Mouse (Mus musculus): Measurements from ENCODE around the gene Cdk6.
"Not testable (repeated sequence)": the region's sequence is repeated elsewhere in the genome, so short reads cannot be mapped to it uniquely, and the experiment has no call there.

Cdk6 gene

GRCm38 (mm10) chr5:3520493-3521359 is 179.4 kb downstream of the Cdk6 start:
- DNase-seq, result no peak

GRCm38 (mm10) chr5:3521741-3522140 is 180.5 kb downstream of the Cdk6 start:
- no peak for DNase-seq

DNA sequence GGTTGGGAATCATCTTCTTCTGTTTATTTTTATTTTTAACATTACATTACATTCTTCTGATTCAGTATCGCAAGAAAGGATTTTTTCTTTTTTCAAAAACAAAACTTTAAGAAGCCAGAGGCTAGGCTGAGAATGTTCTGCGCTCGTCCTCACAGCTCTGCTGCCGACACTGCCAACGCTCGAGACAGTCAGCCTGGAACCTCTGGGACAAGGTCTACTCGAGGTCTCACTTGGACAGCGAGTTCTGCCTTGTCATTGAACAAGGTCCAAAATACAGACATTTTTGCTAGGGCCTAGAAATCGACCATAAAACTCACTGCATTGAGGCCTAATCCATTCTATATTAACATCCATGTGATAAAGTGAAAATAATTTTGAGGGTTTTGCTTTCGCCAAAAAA is 181.5 kb downstream of the Cdk6 start:
- no peak for DNase-seq

DNA sequence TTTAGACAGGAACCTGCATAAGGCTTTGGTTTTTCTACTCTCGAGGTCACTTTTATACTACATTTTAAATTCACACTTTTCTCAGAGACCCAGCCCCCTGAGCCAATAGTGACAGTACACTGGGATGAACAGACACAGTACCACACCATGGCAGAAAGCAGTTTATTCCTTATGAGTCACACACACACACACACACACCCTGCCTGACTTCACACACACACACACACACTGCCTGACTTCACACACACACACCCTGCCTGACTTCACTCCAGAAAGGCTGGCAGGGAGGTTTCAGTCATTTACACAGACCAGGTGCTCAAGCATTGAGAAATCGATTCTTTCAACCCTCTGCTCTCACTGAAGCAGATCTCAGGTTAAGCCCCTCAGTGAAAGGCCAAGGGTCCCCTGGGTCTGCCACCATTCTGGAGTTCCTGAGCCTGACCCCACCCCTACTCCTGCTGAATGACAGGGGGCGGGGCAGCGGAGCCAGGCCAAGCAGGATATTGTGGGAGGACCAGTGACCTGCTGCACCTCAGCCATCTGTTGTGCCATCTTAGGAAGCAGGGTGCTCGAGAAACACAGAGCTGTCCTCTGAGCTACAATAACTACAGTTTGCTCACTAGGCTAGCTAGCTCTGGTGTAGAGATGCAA is 185.9 kb downstream of the Cdk6 start:
- DNase-seq, result no peak

GRCm38 (mm10) chr5:3529585-3530189 is 188.4 kb downstream of the Cdk6 start:
- no peak for DNase-seq

- DNase-seq, result not testable (repeated sequence)
These were observed 190.8 kb downstream of the Cdk6 start for GRCm38 (mm10) chr5:3532048-3532447.

DNA sequence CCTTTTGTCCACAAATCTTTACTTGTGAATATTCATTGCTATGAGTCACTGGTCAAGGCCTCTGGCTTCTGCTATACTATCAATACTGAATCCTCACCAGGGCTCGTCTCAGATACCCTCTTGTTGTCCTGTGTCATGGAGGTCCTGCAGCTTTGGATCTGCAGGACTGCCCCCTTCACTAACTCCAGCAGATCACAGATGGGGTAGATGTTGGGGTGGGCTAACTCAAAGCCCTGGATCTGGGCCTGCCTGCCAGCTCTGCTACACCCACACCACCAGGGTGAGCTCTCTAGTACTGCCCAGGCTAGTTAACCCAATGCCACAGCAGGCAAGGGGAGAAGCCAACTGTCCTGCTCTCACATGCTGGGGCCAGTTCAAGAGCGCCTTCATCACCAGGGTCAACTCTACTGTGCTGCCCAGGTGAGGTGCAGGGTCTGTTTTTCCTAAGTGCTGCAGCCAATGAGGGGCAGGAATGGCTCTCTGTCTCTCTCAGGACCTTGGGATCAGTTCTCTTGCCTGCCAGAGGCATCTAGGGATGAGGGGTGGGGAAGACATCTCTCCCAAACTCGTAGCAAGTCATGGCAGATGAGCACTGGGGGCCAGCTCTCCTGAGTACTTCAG is 195.4 kb downstream of the Cdk6 start:
- DNase-seq, result no peak

DNA sequence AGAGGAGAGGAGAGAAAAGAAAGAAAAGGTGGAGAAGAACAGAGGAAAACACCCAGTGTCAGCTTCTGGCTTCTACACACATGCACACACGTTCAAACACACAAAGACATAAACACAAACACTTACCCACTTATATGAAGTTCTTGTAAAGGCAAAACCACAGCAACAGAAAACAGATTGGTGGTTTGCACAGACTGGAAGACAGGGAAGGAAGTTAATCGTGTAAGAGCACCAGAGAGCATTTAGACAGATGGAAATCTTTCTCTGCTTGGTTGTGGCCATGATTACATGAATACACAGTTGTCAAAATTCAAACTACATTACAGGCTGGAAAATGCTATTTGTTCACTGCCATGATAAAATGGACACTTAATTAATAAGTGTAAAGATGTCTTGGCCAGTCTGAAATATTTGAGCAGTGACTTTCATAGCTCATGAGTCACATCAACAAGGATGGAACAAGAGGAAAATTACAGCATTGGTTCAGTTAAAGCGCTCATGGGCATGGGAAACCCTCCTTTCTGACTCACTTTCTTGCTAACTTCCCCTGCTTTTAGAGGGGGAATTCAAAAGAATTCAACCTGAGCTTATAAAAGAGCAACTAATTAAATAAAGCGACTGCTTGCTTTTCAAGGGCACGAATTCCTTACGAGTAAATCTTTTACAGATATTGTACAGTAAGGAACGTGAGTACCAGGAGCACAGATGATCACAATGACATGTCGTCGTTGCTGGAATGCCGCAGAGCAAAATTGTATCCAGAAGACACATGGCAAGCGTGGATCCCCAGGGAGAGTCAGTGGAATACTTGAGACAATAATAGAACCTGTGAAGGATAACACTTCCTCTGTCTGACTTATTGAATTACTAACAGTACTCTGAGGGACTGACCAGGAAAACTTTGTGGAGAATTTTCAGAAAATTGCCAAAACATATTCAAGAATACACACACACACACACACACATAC is 197.5 kb downstream of the Cdk6 start:
- DNase-seq, result no peak

GRCm38 (mm10) chr5:3541871-3542270 is 200.6 kb downstream of the Cdk6 start:
- no peak for DNase-seq

GRCm38 (mm10) chr5:3543629-3544479 is 202.6 kb downstream of the Cdk6 start, which contains the start of gene Fam133b:
Fam133b (plus strand) TSS chr5:3543833.
- DNase-seq, result peak; percentile 99

DNA sequence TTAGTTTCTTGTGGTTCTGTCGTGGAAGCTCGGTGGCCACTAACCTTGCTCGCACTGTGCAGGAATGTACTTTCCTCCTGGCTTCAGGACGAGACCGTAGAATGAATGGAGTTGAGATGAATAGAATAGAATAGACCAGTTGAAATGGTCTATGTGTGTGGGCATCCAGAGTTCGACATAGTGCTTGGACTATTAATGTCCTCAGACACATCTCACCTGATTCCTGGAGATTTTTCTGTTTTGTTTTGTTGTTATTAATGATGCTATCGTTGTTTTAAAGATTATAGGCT is 203.1 kb downstream of the Cdk6 start:
- no peak for DNase-seq

GRCm38 (mm10) chr5:3546226-3546625 is 204.9 kb downstream of the Cdk6 start:
- no peak for DNase-seq

- no peak for DNase-seq
These were observed 210.2 kb downstream of the Cdk6 start for GRCm38 (mm10) chr5:3551481-3551880.

DNA sequence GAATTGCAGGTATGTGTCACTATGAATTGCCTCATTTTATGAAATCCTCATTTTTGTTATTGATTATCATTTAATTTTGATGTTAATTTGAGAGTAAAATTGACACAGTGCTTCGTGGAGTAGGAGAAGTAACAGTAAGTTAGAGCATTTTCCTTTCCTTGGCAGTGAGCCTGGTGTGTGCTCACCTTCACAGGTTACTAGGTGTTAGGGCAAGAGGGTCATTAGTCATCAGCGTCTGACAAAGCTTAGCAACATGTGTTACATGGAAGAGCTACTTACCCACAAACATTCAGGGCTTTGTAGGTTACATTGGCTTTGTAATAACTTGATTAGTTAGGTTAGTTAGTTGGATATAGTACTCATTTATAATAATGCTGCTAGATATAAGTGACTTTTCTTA is 212.9 kb downstream of the Cdk6 start:
- DNase-seq, result no peak

- DNase-seq, result no peak
These were observed 230.0 kb downstream of the Cdk6 start, which contains the start of gene 1700109H08Rik for GRCm38 (mm10) chr5:3571266-3571665. 1700109H08Rik (plus strand) TSS chr5:3571566.

- DNase-seq, result no peak
These were observed 233.5 kb downstream of the Cdk6 start for GRCm38 (mm10) chr5:3574825-3575224.

GRCm38 (mm10) chr5:3577939-3578338 is 236.7 kb downstream of the Cdk6 start:
- no peak for DNase-seq

DNA sequence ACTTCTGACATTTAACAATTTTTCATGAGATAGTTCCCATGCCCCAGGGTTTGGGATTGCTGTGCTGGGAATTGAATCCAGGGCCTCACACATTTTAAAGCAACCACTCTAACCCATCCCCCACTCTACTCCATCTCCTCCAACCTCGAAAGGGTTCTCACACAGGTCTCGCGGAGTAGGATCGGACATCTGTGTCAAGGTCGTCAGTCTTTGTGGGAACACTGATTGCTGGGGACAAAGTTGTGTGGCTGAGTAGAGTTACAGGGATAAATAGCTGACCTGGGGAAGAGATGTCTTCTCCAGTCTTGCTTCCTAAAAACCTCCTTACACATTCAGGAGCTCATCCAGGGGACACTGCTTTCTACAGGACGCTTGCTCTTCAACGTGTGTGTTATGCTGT is 237.8 kb downstream of the Cdk6 start:
- no peak for DNase-seq

All from right cerebral cortex, postnatal 14 days (tissue).